Comparison of ENCODE assay signal across 15 mouse cellular contexts in genomic region chr19:37530601-37531000, GRCm38 (mm10). TPM values are rescaled to one million over a fixed set of nuclear protein-coding genes. Genes with fewer than 3 reads are reported as not detected.
DNase-seq lines count a peak whose midpoint lies in the region; ATAC-seq and TF ChIP-seq lines count a peak whose summit lies in the region.
"Had no signal": no experiment of that assay in that cellular context is flagged by ENCODE, and none has a peak within 500 bp of the region (broad histone marks: within the 10 kb centered on the region; RNA-seq: fewer than 3 reads in every experiment).

No protein-coding gene starts in this region.

- no peak overlapping the region for H3K4me3 ChIP-seq in heart, embryonic 10.5 days
- no peak overlapping the region for H3K4me3 ChIP-seq in lung, embryonic 14.5 days (ENCODE audit: low read depth, low read length)
- no peak overlapping the region for H3K4me3 ChIP-seq in MEL (ENCODE audit: control insufficient read depth in 1 of 2, insufficient read depth in 1 of 2, low read depth in 2 of 2, low read length in 2 of 2)
- H3K4me3 ChIP-seq: embryonic facial prominence, embryonic 10.5 days; embryonic facial prominence, embryonic 12.5 days; forebrain, embryonic 13.5 days; forebrain, embryonic 15.5 days had no signal

- H3K27ac ChIP-seq in heart, embryonic 10.5 days = no peak overlapping the region
- H3K27ac ChIP-seq in lung, embryonic 14.5 days (ENCODE audit: low read depth) = no peak overlapping the region
- H3K27ac ChIP-seq in MEL (ENCODE audit: control insufficient read depth, low read depth, low read length) = no peak overlapping the region
- H3K27ac ChIP-seq: embryonic facial prominence, embryonic 10.5 days; embryonic facial prominence, embryonic 12.5 days; forebrain, embryonic 13.5 days had no signal

- peaks cover 3% of the 10 kb centered on the region; the same call in 1 of the 2 replicates for H3K4me1 ChIP-seq in heart, embryonic 10.5 days
- H3K4me1 ChIP-seq in lung, embryonic 14.5 days (ENCODE audit: insufficient read depth) = no peaks in the 10 kb centered on the region
- H3K4me1 ChIP-seq in MEL (ENCODE audit: control insufficient read depth in 1 of 2, insufficient read depth in 2 of 2, low read length in 2 of 2) = peaks cover 13 to 20% of the 10 kb centered on the region in 2 experiments
- H3K4me1 ChIP-seq: embryonic facial prominence, embryonic 12.5 days; forebrain, embryonic 13.5 days; forebrain, embryonic 15.5 days had no signal

- DNase-seq in heart, embryonic 10.5 days (ENCODE audit: low spot score) = peak; percentile 63
- no peak for DNase-seq in heart, adult 8-10 months (ENCODE audit: low spot score)
- no peak for DNase-seq in lung, embryonic 14.5 days
- no peak for DNase-seq in lung, postnatal 4 days
- DNase-seq in MEL (ENCODE audit: low read depth, low spot score) = no peak
- no peak for DNase-seq in adrenal gland, postnatal 25 days
- DNase-seq: adrenal gland, adult 2 months; cerebellum, adult 11-12 months had no signal

- 0 out of 2 replicates have a peak, but pooled peaks have one; percentile 17 for ATAC-seq in lung, embryonic 14.5 days (ENCODE audit: insufficient read depth)

- TF ChIP-seq CTCF in lung, embryonic 14.5 days (IDR thresholded peaks at IDR 0.05; ENCODE audit: low read depth) = no peak
- no peak for TF ChIP-seq CTCF in MEL (IDR thresholded peaks at IDR 0.05 in 2 of 3, conservative IDR thresholded peaks at IDR 0.05 in 1 of 3; ENCODE audit: control insufficient read depth in 1 of 3, insufficient read depth in 1 of 3, low read depth in 2 of 3, low read length in 3 of 3, poor library complexity in 1 of 3, severe bottlenecking in 1 of 3)

- H3K79me2 ChIP-seq in MEL (ENCODE audit: control insufficient read depth, insufficient read depth, low read length, poor library complexity) = no peaks in the 10 kb centered on the region

- H3K27me3 ChIP-seq in heart, embryonic 10.5 days (ENCODE audit: insufficient read depth, poor library complexity, severe bottlenecking) = 0 out of 2 replicates have a peak, but pooled peaks cover 4% of the 10 kb centered on the region
- H3K27me3 ChIP-seq in lung, embryonic 14.5 days (ENCODE audit: insufficient read depth, low read length) = no peaks in the 10 kb centered on the region
- H3K27me3 ChIP-seq in MEL (ENCODE audit: control insufficient read depth in 1 of 2, insufficient read depth in 2 of 2, low read length in 2 of 2) = no peaks in the 10 kb centered on the region
- H3K27me3 ChIP-seq: CH12.LX; embryonic facial prominence, embryonic 12.5 days; forebrain, embryonic 13.5 days; forebrain, embryonic 15.5 days had no signal

- no peak overlapping the region for H3K9ac ChIP-seq in lung, embryonic 14.5 days
- H3K9ac ChIP-seq in MEL (ENCODE audit: control insufficient read depth, low read depth, low read length, poor library complexity, severe bottlenecking) = no peak overlapping the region
- H3K9ac ChIP-seq: embryonic facial prominence, embryonic 12.5 days; forebrain, embryonic 13.5 days; forebrain, embryonic 15.5 days; forebrain, postnatal 0 days had no signal

- no peak for TF ChIP-seq EP300 in MEL (IDR thresholded peaks at IDR 0.05; ENCODE audit: low read depth in 1 of 2, low read length in 2 of 2)

- TF ChIP-seq RAD21 in MEL (IDR thresholded peaks at IDR 0.05; ENCODE audit: low read depth, low read length) = no peak

- no peak for TF ChIP-seq POLR2A in MEL (IDR thresholded peaks at IDR 0.05; ENCODE audit: control insufficient read depth in 1 of 2, insufficient read depth in 1 of 2, low read depth in 1 of 2, low read length in 2 of 2, poor library complexity in 1 of 2)

- H3K9me3 ChIP-seq in heart, embryonic 10.5 days = no peaks in the 10 kb centered on the region
- H3K9me3 ChIP-seq in lung, embryonic 14.5 days (ENCODE audit: low read depth, low read length) = no peaks in the 10 kb centered on the region
- H3K9me3 ChIP-seq in MEL (replicated peaks; ENCODE audit: insufficient read depth, low read length) = no peaks in the 10 kb centered on the region
- H3K9me3 ChIP-seq: embryonic facial prominence, embryonic 10.5 days; embryonic facial prominence, embryonic 12.5 days; forebrain, embryonic 13.5 days; forebrain, embryonic 15.5 days; G1E had no signal

- no peak overlapping the region for H3K4me2 ChIP-seq in lung, embryonic 14.5 days
- H3K4me2 ChIP-seq: embryonic facial prominence, embryonic 12.5 days; forebrain, embryonic 13.5 days; forebrain, embryonic 15.5 days had no signal

- 70% methylated on average over 3 of the region's 3 CpGs for WGBS in heart, embryonic 10.5 days
- WGBS in lung, embryonic 14.5 days = 66% methylated on average over 3 of the region's 3 CpGs

- H3K36me3 ChIP-seq in heart, embryonic 10.5 days = no peaks in the 10 kb centered on the region
- H3K36me3 ChIP-seq in lung, embryonic 14.5 days (ENCODE audit: insufficient read depth) = no peaks in the 10 kb centered on the region
- H3K36me3 ChIP-seq in MEL (ENCODE audit: control insufficient read depth in 1 of 2, insufficient read depth in 2 of 2, low read length in 2 of 2) = peaks cover 0 to 18% of the 10 kb centered on the region in 2 experiments; a peak in 2 of 4 replicates
- H3K36me3 ChIP-seq: embryonic facial prominence, embryonic 10.5 days; embryonic facial prominence, embryonic 12.5 days; forebrain, embryonic 15.5 days had no signal

TF ChIP-seq in MEL, 35 proteins besides CTCF, POLR2A, EP300 and RAD21:
- 0 out of 2 replicates have a peak, but pooled peaks have one; percentile 15 for TF ChIP-seq NELFE (IDR thresholded peaks at IDR 0.05; ENCODE audit: low read depth, low read length)
- no peak for TF ChIP-seq MEF2A (IDR thresholded peaks at IDR 0.05; ENCODE audit: extremely low read depth, insufficient replicate concordance, low read depth, low read length, poor library complexity, severe bottlenecking)
- TF ChIP-seq JUND (IDR thresholded peaks at IDR 0.05; ENCODE audit: low read depth, low read length) = no peak
TF ChIP-seq in MEL: peak in this region for 1.

RNA-seq across cellular contexts. Expression of gene Exoc6, which starts 19.6 kb away (rescaled TPM):
- 18.0 and 25.3 TPM in 2 replicates for polyA plus RNA-seq in heart, embryonic 10.5 days (2016; fragmentation: Nextera tagmentation; extraction: Ambion mirVana)
- total RNA-seq in heart, adult 8-10 months (2022) = 10 to 100 TPM; 30.2 to 36.9 (median 32.5) TPM
- 11.6 and 13.2 TPM in 2 replicates for polyA plus RNA-seq in lung, embryonic 14.5 days (2014; fragmentation: Nextera tagmentation; extraction: Ambion mirVana)
- total RNA-seq in MEL (2012; rRNA removed) = 30.2 and 30.9 TPM in 2 replicates
- 10 to 100 TPM in 1 of 2 experiments, not detected in 1; 41.2 TPM for polyA plus RNA-seq in MEL (2012; ENCODE audit: insufficient read depth in 1 of 2, insufficient read length in 2 of 2, low read depth in 1 of 2, low replicate concordance in 2 of 2, missing spikeins in 1 of 2)
- 15.7 and 21.4 TPM in 2 replicates for total RNA-seq in adrenal gland, postnatal 25 days (2021)
